Mouse (Mus musculus) neural tube, embryonic 15.5 days (tissue): ENCODE results near the gene Tgfbi. TPM values are rescaled to one million over a fixed set of nuclear protein-coding genes. Genes with fewer than 3 reads are reported as not detected.
A peak's percentile ranks its signal among the peaks of the same experiment; 100 is the strongest.

Source experiments
- ATAC-seq: fragments of 200-750 bp; cut with Nextera tagmentation; 2 replicates; pipeline ENCODE4 v1.8.0; 2017; ENCODE audit warnings: mild to moderate bottlenecking, moderate TSS enrichment, moderate library complexity; ENCODE audit not compliant: low FRiP score
- H3K27ac ChIP-seq: fragments of 300-500 bp; sonication (generic); replicated peaks from 2 replicates; pipeline ENCODE4 v1.5.1; 2015; ENCODE audit warnings: mild to moderate bottlenecking, inconsistent platforms
- H3K27me3 ChIP-seq: fragments of 300-500 bp; sonication (generic); replicated peaks from 2 replicates; pipeline ENCODE4 v1.6.1; 2015; ENCODE audit warnings: inconsistent platforms
- H3K36me3 ChIP-seq: fragments of 300-500 bp; sonication (generic); 2 replicates; pipeline ENCODE4 v1.6.1; 2015; ENCODE audit warnings: inconsistent platforms
- H3K4me1 ChIP-seq: fragments of 300-500 bp; sonication (generic); 2 replicates; pipeline ENCODE4 v1.6.1; 2015; ENCODE audit warnings: inconsistent platforms
- H3K4me2 ChIP-seq: fragments of 300-500 bp; sonication (generic); 2 replicates; pipeline ENCODE4 v1.6.1; 2015; ENCODE audit warnings: inconsistent platforms, mild to moderate bottlenecking, moderate library complexity
- H3K4me3 ChIP-seq: fragments of 300-500 bp; sonication (generic); replicated peaks from 2 replicates; pipeline ENCODE4 v1.5.1; 2015; ENCODE audit warnings: mild to moderate bottlenecking, inconsistent platforms
- H3K9ac ChIP-seq: fragments of 300-500 bp; sonication (generic); replicated peaks from 2 replicates; pipeline ENCODE4 v1.6.1; 2015; ENCODE audit warnings: mild to moderate bottlenecking, inconsistent platforms
- H3K9me3 ChIP-seq: fragments of 300-500 bp; sonication (generic); replicated peaks from 2 replicates; pipeline ENCODE4 v1.6.1; 2016; ENCODE audit warnings: inconsistent platforms
- WGBS: fragments of 180-500 bp; shearing (Covaris S2); methylation state at CpG from one replicate; pipeline ENCODE4 v1.1.7; 2015; ENCODE audit warnings: mixed read lengths; 5-methylcytosine and 5-hydroxymethylcytosine counted together
- polyA plus RNA-seq: library from polyadenylated mRNA; unstranded; fragments of >200 nt; fragmentation: Nextera tagmentation; extraction: Ambion mirVana; gene quantifications from 2 replicates; pipeline ENCODE4 v1.2.1, GENCODE M21; 2015

Gene Tgfbi
- polyA plus RNA-seq, 1 experiment from 2014 or later = 7.7 TPM

DNA sequence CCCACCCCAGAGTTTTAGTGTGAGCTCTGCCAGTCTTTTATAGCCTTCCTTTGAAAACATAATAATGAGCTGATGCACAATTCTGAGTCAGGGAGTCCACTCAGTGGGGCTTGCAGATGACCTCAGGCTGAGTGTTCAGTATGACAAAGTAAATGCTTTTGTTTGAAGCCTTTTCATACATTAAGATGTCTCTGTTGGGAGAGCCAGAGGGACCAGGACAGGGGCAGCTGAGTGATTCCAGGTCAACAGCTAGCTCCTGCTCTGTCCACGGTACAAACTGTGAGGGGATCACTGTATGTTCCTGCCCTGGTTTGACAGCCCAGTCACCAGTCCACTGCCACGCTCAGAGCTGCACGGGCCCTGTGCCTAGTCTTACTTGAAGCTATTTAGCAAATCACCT, 26.6 kb upstream of the Tgfbi start:
- Histone ChIP-seq H3K27ac (0 out of 2 replicates have a peak overlapping the region, but pooled peaks have one; percentile 13), H3K9me3 (no peaks in the 10 kb centered on the region)
- no peak for ATAC-seq

DNA sequence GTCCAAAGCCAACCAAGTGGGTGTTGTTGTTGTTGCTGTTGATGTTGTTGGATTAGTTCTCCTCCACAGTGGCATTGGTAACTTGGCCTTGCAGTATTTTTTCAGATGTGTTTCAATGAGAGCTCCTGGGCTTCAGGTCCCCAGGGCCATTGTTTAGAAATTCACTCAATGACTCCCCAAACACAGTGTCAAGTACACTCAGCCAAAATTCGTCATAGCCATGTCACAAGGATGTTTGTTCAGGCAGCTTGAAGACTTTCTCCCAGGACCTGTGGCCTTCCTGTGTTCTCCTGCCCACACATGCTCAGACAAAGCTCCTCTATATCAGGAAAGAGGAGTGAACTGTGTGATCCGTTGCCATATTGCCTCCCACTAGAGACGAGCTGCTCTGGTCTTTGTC, 23.3 kb upstream of the Tgfbi start:
- no peak overlapping the region for H3K9ac ChIP-seq
- 85% methylated on average over 3 of the region's 3 CpGs for WGBS

More for the DNA sequence above, 26.6 kb upstream of the Tgfbi start:
- WGBS = 21% methylated on average over 3 of the region's 3 CpGs
- H3K27me3 ChIP-seq = no peaks in the 10 kb centered on the region
- H3K9ac ChIP-seq = no peak overlapping the region
- H3K4me2 ChIP-seq = no peak overlapping the region
- no peak overlapping the region for H3K4me3 ChIP-seq
- H3K36me3 ChIP-seq = no peaks in the 10 kb centered on the region
- H3K4me1 ChIP-seq = peaks cover 18% of the 10 kb centered on the region

GRCm38 (mm10) chr13:56588454-56589117, 20.7 kb upstream of the Tgfbi start:
- H3K36me3 ChIP-seq = no peaks in the 10 kb centered on the region
- no peak overlapping the region for H3K4me2 ChIP-seq
- H3K4me1 ChIP-seq = no peaks in the 10 kb centered on the region
- no peak overlapping the region for H3K4me3 ChIP-seq
- WGBS = 83% methylated on average over 14 of the region's 14 CpGs
- H3K9ac ChIP-seq = no peak overlapping the region
- ATAC-seq = no peak
- H3K9me3 ChIP-seq = no peaks in the 10 kb centered on the region
- no peaks in the 10 kb centered on the region for H3K27me3 ChIP-seq
- H3K27ac ChIP-seq = no peak overlapping the region

More for the DNA sequence above, 23.3 kb upstream of the Tgfbi start:
- no peak overlapping the region for H3K4me2 ChIP-seq
- no peak for ATAC-seq
- H3K4me1 ChIP-seq = peaks cover 18% of the 10 kb centered on the region
- H3K4me3 ChIP-seq = no peak overlapping the region
- no peaks in the 10 kb centered on the region for H3K9me3 ChIP-seq
- H3K27me3 ChIP-seq = no peaks in the 10 kb centered on the region
- H3K36me3 ChIP-seq = no peaks in the 10 kb centered on the region
- H3K27ac ChIP-seq = no peak overlapping the region

GRCm38 (mm10) chr13:56590202-56590601, 19.1 kb upstream of the Tgfbi start:
- Histone ChIP-seq H3K9me3 (no peaks in the 10 kb centered on the region), H3K27me3 (no peaks in the 10 kb centered on the region), H3K9ac (no peak overlapping the region), H3K4me1 (peaks cover 3% of the 10 kb centered on the region; the same call in 1 of the 2 replicates), H3K27ac (no peak overlapping the region), H3K36me3 (no peaks in the 10 kb centered on the region), H3K4me3 (no peak overlapping the region), H3K4me2 (no peak overlapping the region)
- WGBS = 90% methylated on average over 5 of the region's 5 CpGs
- no peak for ATAC-seq

- Histone ChIP-seq H3K27ac (no peak overlapping the region), H3K27me3 (no peaks in the 10 kb centered on the region), H3K4me1 (peaks cover 3% of the 10 kb centered on the region; the same call in 1 of the 2 replicates), H3K4me2 (no peak overlapping the region), H3K36me3 (no peaks in the 10 kb centered on the region), H3K9me3 (no peaks in the 10 kb centered on the region), H3K9ac (no peak overlapping the region), H3K4me3 (no peak overlapping the region)
- ATAC-seq = no peak
- WGBS = 91% methylated on average over 8 of the region's 8 CpGs
These were observed 18.1 kb upstream of the Tgfbi start for GRCm38 (mm10) chr13:56591191-56591590.

DNA sequence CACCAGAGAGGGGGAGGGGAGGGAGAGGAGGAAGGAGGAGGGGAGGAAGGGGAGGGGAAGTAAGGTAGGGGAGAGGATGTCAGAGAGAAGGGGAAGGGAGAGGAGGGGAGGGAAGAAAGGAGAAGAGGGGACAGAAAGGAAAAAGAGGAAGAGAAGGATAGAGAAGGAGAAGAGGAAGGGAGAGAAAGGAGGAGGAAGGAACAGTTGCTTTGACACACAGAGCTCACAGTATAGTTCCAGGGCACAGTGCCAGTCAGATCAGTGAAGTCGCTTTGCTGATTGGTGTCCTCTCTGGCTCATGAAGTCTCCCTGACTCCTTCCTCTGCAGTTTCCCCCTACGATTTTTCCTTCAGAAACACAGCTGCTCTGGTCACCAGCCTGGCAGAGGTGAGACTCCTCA, 17.4 kb upstream of the Tgfbi start:
- no peak overlapping the region for H3K9ac ChIP-seq
- no peaks in the 10 kb centered on the region for H3K27me3 ChIP-seq
- WGBS = 43% methylated on average over 2 of the region's 2 CpGs
- H3K4me1 ChIP-seq = peaks cover 3% of the 10 kb centered on the region; the same call in 1 of the 2 replicates
- ATAC-seq = no peak
- H3K27ac ChIP-seq = no peak overlapping the region
- no peaks in the 10 kb centered on the region for H3K36me3 ChIP-seq
- no peaks in the 10 kb centered on the region for H3K9me3 ChIP-seq
- no peak overlapping the region for H3K4me3 ChIP-seq
- H3K4me2 ChIP-seq = no peak overlapping the region

DNA sequence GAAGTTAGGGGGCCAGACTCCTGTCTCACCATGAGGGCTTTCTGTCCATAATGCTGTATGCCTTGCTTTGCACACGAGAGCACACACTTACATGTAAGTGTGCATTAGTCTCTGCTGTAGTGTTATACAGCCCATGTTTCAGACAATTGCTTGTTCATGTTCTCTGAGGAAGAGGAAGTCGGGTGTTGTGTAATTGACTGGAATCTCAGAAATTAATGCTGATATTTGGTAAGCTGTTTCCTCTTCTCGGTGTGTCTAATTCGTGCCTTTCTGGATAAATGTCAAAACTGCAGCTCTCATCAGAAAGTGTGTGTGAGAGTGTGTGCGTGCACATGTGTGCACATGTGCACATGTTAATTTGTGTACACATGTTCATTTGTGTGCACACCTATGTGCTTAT, 16.1 kb upstream of the Tgfbi start:
- no peaks in the 10 kb centered on the region for H3K36me3 ChIP-seq
- no peak overlapping the region for H3K4me2 ChIP-seq
- 94% methylated on average over 5 of the region's 5 CpGs for WGBS
- H3K4me1 ChIP-seq = peaks cover 11% of the 10 kb centered on the region
- no peaks in the 10 kb centered on the region for H3K27me3 ChIP-seq
- no peak overlapping the region for H3K9ac ChIP-seq
- H3K9me3 ChIP-seq = no peaks in the 10 kb centered on the region
- H3K27ac ChIP-seq = no peak overlapping the region
- H3K4me3 ChIP-seq = no peak overlapping the region
- no peak for ATAC-seq

DNA sequence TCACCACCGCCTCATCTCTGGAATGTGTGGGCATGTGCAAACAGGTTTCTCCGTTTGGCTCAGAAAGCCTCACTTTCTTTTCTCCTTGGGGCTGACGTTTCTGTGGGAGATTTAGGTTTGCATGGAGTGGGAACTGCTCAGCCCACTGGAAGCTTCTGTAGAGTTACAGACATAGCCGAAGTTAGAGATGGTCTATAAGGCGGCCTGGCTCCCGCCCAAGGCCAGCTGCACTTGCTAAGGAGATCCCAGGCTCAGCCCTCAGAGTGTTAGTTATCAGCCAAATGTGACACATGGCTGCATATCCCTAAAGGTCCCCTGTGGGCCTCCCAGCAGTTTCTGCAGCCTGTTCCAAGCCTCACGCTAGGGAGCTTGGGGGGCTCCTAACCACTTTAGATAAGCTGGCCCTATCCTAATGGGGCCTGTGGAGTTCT, 15.3 kb upstream of the Tgfbi start:
- Histone ChIP-seq H3K4me3 (no peak overlapping the region), H3K4me2 (no peak overlapping the region), H3K9ac (no peak overlapping the region), H3K4me1 (peaks cover 14% of the 10 kb centered on the region), H3K27ac (no peak overlapping the region), H3K27me3 (no peaks in the 10 kb centered on the region), H3K36me3 (no peaks in the 10 kb centered on the region), H3K9me3 (no peaks in the 10 kb centered on the region)
- 74% methylated on average over 7 of the region's 7 CpGs for WGBS
- ATAC-seq = no peak

GRCm38 (mm10) chr13:56595246-56595645, 14.1 kb upstream of the Tgfbi start:
- no peak for ATAC-seq
- no peaks in the 10 kb centered on the region for H3K27me3 ChIP-seq
- H3K4me2 ChIP-seq = no peak overlapping the region
- no peak overlapping the region for H3K27ac ChIP-seq
- H3K4me1 ChIP-seq = peaks cover 14% of the 10 kb centered on the region
- WGBS = 83% methylated on average over 8 of the region's 8 CpGs
- no peak overlapping the region for H3K9ac ChIP-seq
- no peaks in the 10 kb centered on the region for H3K9me3 ChIP-seq
- H3K36me3 ChIP-seq = no peaks in the 10 kb centered on the region
- H3K4me3 ChIP-seq = no peak overlapping the region

GRCm38 (mm10) chr13:56597296-56597695, 12.0 kb upstream of the Tgfbi start:
- no peaks in the 10 kb centered on the region for H3K36me3 ChIP-seq
- H3K9me3 ChIP-seq = no peaks in the 10 kb centered on the region
- H3K4me2 ChIP-seq = no peak overlapping the region
- no peak overlapping the region for H3K9ac ChIP-seq
- no peaks in the 10 kb centered on the region for H3K27me3 ChIP-seq
- no peak overlapping the region for H3K27ac ChIP-seq
- 54% methylated on average over 4 of the region's 4 CpGs for WGBS
- peaks cover 19% of the 10 kb centered on the region for H3K4me1 ChIP-seq
- no peak overlapping the region for H3K4me3 ChIP-seq
- ATAC-seq = no peak

GRCm38 (mm10) chr13:56597831-56598612, 11.3 kb upstream of the Tgfbi start:
- Histone ChIP-seq H3K4me2 (peak overlapping the region; percentile 38), H3K9ac (no peak overlapping the region), H3K27me3 (no peaks in the 10 kb centered on the region), H3K27ac (no peak overlapping the region), H3K4me1 (peaks cover 19% of the 10 kb centered on the region), H3K4me3 (no peak overlapping the region), H3K9me3 (no peaks in the 10 kb centered on the region), H3K36me3 (no peaks in the 10 kb centered on the region)
- no peak; the same call in 1 of the 2 replicates for ATAC-seq
- WGBS = 44% methylated on average over 12 of the region's 12 CpGs

DNA sequence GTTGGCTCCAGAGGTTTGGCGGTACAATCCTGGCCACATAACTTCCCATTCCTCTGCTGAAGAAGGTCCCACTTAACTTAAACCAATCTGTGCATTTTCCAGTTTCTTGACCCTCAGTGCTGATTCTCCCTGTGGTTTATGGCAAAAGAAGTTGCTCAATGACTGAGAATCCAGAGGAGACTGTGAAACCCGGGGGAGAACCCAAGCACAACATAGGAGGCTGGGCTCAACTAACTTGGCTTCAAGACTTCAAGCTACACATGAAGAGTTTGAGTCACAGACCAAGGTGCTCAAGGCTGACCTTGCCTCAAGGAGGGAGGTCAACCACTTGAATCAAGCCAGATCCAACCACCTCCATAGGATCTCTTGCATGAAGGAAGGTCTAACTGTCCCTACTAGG, 9.8 kb upstream of the Tgfbi start:
- no peaks in the 10 kb centered on the region for H3K27me3 ChIP-seq
- no peak for ATAC-seq
- no peak overlapping the region for H3K4me2 ChIP-seq
- H3K9ac ChIP-seq = no peak overlapping the region
- H3K4me1 ChIP-seq = peaks cover 16% of the 10 kb centered on the region
- no peaks in the 10 kb centered on the region for H3K9me3 ChIP-seq
- no peaks in the 10 kb centered on the region for H3K36me3 ChIP-seq
- H3K27ac ChIP-seq = no peak overlapping the region
- 92% methylated on average over 2 of the region's 2 CpGs for WGBS
- H3K4me3 ChIP-seq = no peak overlapping the region
